Mouse (Mus musculus): ENCODE results near the gene Cmklr1.

Cmklr1 gene

DNA sequence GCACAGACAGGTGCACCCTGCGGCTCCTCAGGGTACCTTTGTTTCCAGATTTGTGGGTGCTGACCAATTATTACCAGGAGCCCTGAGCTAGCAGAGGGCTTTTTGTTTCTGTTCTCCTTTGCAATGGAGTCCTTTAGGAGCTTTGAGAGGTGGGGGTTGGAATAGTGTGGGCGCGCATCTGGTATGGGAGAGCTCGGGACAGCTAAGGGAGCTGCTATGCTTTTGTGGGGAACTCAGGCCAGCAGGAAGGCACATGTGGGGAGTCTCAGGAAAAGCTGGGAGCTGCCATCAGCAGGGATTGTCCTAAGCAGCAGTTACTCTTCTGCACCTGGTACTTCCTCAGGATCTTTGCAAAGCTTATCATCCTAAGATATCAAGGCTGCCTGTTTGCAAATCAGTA, 71.1 kb downstream of the Cmklr1 start:
- Histone ChIP-seq H3K4me1 (replicated peaks; ENCODE audit: low read depth, low read length) (peaks cover 79% of the 10 kb centered on the region), H3K36me3 (ENCODE audit: insufficient read depth, low read length) (peaks cover 31% of the 10 kb centered on the region), H3K4me3 (replicated peaks; ENCODE audit: low read length) (no peak overlapping the region), H3K9me3 (ENCODE audit: low read length) (no peaks in the 10 kb centered on the region), H3K27me3 (ENCODE audit: insufficient read depth, low read length) (no peaks in the 10 kb centered on the region)
- no peak for TF ChIP-seq CTCF (conservative IDR thresholded peaks at IDR 0.05; ENCODE audit: low read length)
- TF ChIP-seq NANOG (IDR thresholded peaks at IDR 0.05; ENCODE audit: borderline replicate concordance, low read length): no peak
- no peak for TF ChIP-seq POU5F1 (IDR thresholded peaks at IDR 0.05; ENCODE audit: borderline replicate concordance, low read length)

DNA sequence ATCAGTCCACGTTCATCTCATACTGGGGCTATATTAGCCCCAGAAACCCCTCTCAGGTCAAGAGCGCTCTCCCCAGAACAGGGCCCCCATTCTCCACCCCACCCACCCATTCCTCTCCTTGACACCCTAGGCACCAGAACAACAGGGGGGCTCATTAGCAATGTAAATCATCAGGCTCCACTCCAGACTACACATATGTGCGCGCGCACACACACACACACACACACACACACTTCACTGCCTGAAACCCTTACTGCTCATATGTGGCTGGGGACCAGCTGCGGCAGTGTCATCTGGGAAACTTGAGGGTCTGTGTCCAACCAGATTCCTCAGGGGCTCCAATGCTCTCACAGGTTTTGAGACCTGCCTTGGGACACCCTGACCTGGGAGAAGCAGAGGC, 71.8 kb downstream of the Cmklr1 start:
- H3K9me3 ChIP-seq (ENCODE audit: low read length): no peaks in the 10 kb centered on the region
- peaks cover 36% of the 10 kb centered on the region for H3K36me3 ChIP-seq (ENCODE audit: insufficient read depth, low read length)
- H3K4me1 ChIP-seq (replicated peaks; ENCODE audit: low read depth, low read length): peaks cover 78% of the 10 kb centered on the region
- TF ChIP-seq POU5F1 (IDR thresholded peaks at IDR 0.05; ENCODE audit: borderline replicate concordance, low read length): no peak
- no peak for TF ChIP-seq CTCF (conservative IDR thresholded peaks at IDR 0.05; ENCODE audit: low read length)
- no peak for TF ChIP-seq NANOG (IDR thresholded peaks at IDR 0.05; ENCODE audit: borderline replicate concordance, low read length)
- H3K4me3 ChIP-seq (replicated peaks; ENCODE audit: low read length): no peak overlapping the region
- no peaks in the 10 kb centered on the region for H3K27me3 ChIP-seq (ENCODE audit: insufficient read depth, low read length)

DNA sequence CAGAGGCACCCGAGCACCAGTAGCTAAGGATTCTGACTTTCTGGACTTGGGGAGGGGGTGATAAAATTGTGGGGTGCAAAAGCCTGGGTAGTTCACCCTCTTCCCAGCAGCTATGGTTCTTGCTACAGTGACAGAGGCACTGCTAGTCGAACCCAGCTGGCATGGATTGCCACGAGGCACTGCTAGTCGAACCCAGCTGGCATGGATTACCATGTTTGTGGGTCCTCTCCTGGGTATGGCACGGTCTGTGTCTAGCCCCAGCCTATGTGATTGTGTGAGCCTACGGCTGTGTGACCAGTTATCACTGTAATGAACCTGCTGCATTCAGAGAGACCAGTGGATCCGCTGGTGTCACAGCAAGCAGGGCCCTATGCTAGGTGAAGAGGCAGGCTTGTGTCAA, 72.7 kb downstream of the Cmklr1 start:
- Histone ChIP-seq H3K9me3 (ENCODE audit: low read length) (no peaks in the 10 kb centered on the region), H3K27me3 (ENCODE audit: insufficient read depth, low read length) (no peaks in the 10 kb centered on the region), H3K4me1 (replicated peaks; ENCODE audit: low read depth, low read length) (peaks cover 73% of the 10 kb centered on the region), H3K36me3 (ENCODE audit: insufficient read depth, low read length) (peaks cover 44% of the 10 kb centered on the region), H3K4me3 (replicated peaks; ENCODE audit: low read length) (peak overlapping the region; percentile 80)
- no peak for TF ChIP-seq POU5F1 (IDR thresholded peaks at IDR 0.05; ENCODE audit: borderline replicate concordance, low read length)

DNA sequence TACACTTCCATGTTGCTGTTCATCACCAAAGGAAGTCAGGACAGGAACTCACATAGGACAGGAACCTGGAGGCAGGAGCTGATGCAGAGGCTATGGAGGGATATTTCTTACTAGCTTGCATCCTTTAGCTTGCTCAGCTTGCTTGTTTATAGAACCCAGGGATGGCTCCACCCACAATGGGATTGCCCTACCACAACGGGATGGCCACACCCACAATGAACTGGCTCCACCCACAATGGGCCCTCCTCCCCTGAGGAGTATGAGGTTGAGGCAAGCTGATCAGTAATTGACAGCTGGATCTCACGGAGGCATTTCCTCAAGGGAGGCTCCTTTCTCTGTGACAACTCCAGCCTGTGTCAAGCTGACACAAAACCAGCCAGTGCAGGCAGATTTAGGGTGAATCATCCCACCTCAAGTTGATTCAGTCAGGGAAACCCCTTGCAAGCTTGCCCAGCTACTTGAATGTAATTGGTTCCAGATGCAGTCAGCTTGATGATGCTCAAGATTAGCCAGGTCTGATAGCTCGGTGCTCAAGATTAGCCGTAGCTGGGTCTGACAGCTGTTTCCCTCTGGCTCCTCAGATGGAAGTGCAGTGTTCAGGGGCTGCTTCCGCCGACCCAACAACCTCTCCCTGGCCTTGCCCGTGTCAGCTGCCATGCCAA, 80.0 kb downstream of the Cmklr1 start:
- H3K9me3 ChIP-seq (ENCODE audit: low read length): no peaks in the 10 kb centered on the region
- H3K36me3 ChIP-seq (ENCODE audit: insufficient read depth, low read length): peaks cover 28% of the 10 kb centered on the region
- TF ChIP-seq NANOG (IDR thresholded peaks at IDR 0.05; ENCODE audit: borderline replicate concordance, low read length) (no peak), CTCF (conservative IDR thresholded peaks at IDR 0.05; ENCODE audit: low read length) (no peak), POU5F1 (IDR thresholded peaks at IDR 0.05; ENCODE audit: borderline replicate concordance, low read length) (no peak)

DNA sequence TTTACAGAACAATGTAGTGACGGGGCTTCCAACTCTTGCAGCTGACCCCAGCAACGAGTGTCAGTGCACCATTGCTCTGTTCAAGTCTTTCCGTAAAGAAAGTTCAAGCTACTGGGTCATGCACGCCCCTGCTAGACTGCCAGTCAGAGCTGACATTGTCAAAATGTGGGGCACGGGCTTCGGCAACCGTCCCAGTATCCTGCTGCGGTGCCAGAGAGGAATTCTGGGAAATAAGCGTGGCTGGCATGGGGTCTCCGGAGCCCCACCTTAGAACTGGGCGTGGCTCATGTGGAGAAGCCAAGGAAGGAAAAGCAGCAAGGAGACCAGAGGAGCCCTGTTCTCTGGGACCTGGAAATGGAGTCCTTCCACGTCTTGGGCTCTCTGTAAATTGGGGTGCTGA, 84.4 kb downstream of the Cmklr1 start:
- no peak for TF ChIP-seq POU5F1 (IDR thresholded peaks at IDR 0.05; ENCODE audit: borderline replicate concordance, low read length)
- TF ChIP-seq CTCF (conservative IDR thresholded peaks at IDR 0.05; ENCODE audit: low read length): no peak
- no peak for TF ChIP-seq NANOG (IDR thresholded peaks at IDR 0.05; ENCODE audit: borderline replicate concordance, low read length)
- Histone ChIP-seq H3K36me3 (ENCODE audit: insufficient read depth, low read length) (peaks cover 4% of the 10 kb centered on the region), H3K9me3 (ENCODE audit: low read length) (no peaks in the 10 kb centered on the region), H3K4me3 (replicated peaks; ENCODE audit: low read length) (peak overlapping the region; percentile 49; the same call in 1 of the 2 replicates), H3K4me1 (replicated peaks; ENCODE audit: low read depth, low read length) (peaks cover 57% of the 10 kb centered on the region), H3K27me3 (ENCODE audit: insufficient read depth, low read length) (peaks cover 9% of the 10 kb centered on the region; the same call in 1 of the 2 replicates)

More for the DNA sequence above, 80.0 kb downstream of the Cmklr1 start:
- Histone ChIP-seq H3K27me3 (ENCODE audit: insufficient read depth, low read length) (no peaks in the 10 kb centered on the region; the same call in 1 of the 2 replicates), H3K4me1 (replicated peaks; ENCODE audit: low read depth, low read length) (peaks cover 69% of the 10 kb centered on the region), H3K4me3 (replicated peaks; ENCODE audit: low read length) (peak overlapping the region; percentile 35; the same call in 1 of the 2 replicates)

DNA sequence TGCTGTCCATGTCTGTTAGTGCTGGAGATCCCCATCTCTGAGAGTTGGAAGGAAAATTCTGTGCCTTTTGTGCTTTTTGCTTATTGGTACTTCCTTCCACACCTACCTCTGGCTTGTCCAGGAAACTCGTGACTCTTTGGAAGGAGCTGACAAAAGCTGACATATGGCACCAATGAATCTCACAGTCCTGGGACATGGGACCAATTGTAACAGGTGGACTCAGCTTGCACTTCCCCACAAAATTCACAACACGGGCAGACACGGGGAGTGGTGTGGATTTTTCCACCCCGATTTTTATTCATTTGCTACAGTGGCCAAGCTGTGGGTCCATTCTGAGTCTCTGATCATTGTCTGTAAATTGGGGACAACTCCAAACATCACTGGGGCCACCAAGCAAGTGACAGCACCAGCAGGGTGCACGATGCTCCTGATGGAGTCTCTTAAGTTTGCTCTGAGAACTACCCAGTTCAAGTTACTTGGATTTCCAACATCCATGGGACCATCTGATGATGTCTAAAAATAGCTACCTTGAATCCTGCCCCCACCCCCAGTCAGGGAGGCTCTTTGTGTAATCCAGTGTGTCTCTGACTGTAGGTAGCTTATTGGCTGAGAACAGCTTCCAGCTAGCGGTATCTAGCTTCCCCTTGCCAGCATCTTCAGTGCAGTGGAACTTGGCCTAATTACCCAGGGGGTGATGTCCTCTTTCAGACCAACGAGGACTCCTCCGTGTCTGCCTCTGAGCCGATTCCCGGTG, 84.9 kb downstream of the Cmklr1 start:
- Histone ChIP-seq H3K27me3 (ENCODE audit: insufficient read depth, low read length) (peaks cover 9% of the 10 kb centered on the region; the same call in 1 of the 2 replicates), H3K4me3 (replicated peaks; ENCODE audit: low read length) (peak overlapping the region; percentile 49; the same call in 1 of the 2 replicates), H3K9me3 (ENCODE audit: low read length) (no peaks in the 10 kb centered on the region), H3K36me3 (ENCODE audit: insufficient read depth, low read length) (peaks cover 4% of the 10 kb centered on the region), H3K4me1 (replicated peaks; ENCODE audit: low read depth, low read length) (peaks cover 55% of the 10 kb centered on the region)
- TF ChIP-seq POU5F1 (IDR thresholded peaks at IDR 0.05; ENCODE audit: borderline replicate concordance, low read length) (no peak), CTCF (conservative IDR thresholded peaks at IDR 0.05; ENCODE audit: low read length) (no peak), NANOG (IDR thresholded peaks at IDR 0.05; ENCODE audit: borderline replicate concordance, low read length) (no peak)

DNA sequence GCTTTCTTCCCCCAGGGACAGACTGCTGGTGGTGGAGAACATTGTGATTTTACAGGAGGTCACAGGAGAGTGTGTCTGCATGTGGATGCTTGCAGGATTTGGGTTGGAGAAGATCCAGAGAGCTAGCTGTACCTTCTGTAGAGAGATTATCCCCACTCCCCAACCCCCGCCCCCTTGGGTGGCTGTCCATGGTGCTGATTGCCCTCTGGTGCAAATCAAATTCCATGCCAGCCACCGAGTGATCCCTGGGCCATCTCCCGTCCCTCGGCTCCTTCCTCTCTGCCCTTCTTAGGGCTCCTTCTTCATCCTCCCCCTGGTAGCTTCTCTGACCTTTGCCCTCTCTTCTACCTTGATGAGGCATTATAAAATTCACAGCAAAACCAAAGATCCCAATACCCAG, 85.8 kb downstream of the Cmklr1 start:
- Histone ChIP-seq H3K4me3 (replicated peaks; ENCODE audit: low read length) (no peak overlapping the region), H3K36me3 (ENCODE audit: insufficient read depth, low read length) (peaks cover 4% of the 10 kb centered on the region), H3K9me3 (ENCODE audit: low read length) (no peaks in the 10 kb centered on the region), H3K4me1 (replicated peaks; ENCODE audit: low read depth, low read length) (peaks cover 47% of the 10 kb centered on the region), H3K27me3 (ENCODE audit: insufficient read depth, low read length) (peaks cover 9% of the 10 kb centered on the region; the same call in 1 of the 2 replicates)
- TF ChIP-seq POU5F1 (IDR thresholded peaks at IDR 0.05; ENCODE audit: borderline replicate concordance, low read length) (no peak), NANOG (IDR thresholded peaks at IDR 0.05; ENCODE audit: borderline replicate concordance, low read length) (no peak), CTCF (conservative IDR thresholded peaks at IDR 0.05; ENCODE audit: low read length) (no peak)

Measured in E14TG2a.4 (cell line).